Mouse (Mus musculus) limb, embryonic 14.5 days (tissue): ENCODE results near the gene Slc35g3. TPM values are rescaled to one million over a fixed set of nuclear protein-coding genes. Genes with fewer than 3 reads are reported as not detected.
A peak's percentile ranks its signal among the peaks of the same experiment; 100 is the strongest.

Experiments used
- ATAC-seq: fragments of 200-750 bp; cut with Nextera tagmentation; 2 replicates; pipeline ENCODE4 v1.8.0; 2017; ENCODE audit warnings: low read depth, moderate number of reproducible peaks, moderate TSS enrichment; ENCODE audit not compliant: low FRiP score
- DNase-seq: peaks from one replicate; pipeline ENCODE4 v3.0.0-alpha.2; 2015; ENCODE audit warnings: low spot score
- H3K27ac ChIP-seq: fragments of 300-500 bp; sonication (generic); replicated peaks from 2 replicates; pipeline ENCODE4 v1.5.1; 2014; ENCODE audit warnings: low read depth, mild to moderate bottlenecking, low read length, moderate library complexity, mixed read lengths
- H3K27me3 ChIP-seq: fragments of 300-500 bp; sonication (generic); 2 replicates; pipeline ENCODE4 v1.6.1; 2014; ENCODE audit warnings: low read length, mixed read lengths; ENCODE audit not compliant: control insufficient read depth, insufficient read depth
- H3K36me3 ChIP-seq: fragments of 300-500 bp; sonication (generic); 2 replicates; pipeline ENCODE4 v1.6.1; 2014; ENCODE audit warnings: mild to moderate bottlenecking, low read length, moderate library complexity, mixed read lengths; ENCODE audit not compliant: control insufficient read depth, insufficient read depth
- H3K4me1 ChIP-seq: fragments of 300-500 bp; sonication (generic); 2 replicates; pipeline ENCODE4 v1.6.1; 2014; ENCODE audit warnings: antibody characterized with exemption, low read length, mixed read lengths; ENCODE audit not compliant: control insufficient read depth, insufficient read depth
- H3K4me2 ChIP-seq: fragments of 300-500 bp; sonication (generic); replicated peaks from 2 replicates; pipeline ENCODE4 v1.6.1; 2014; ENCODE audit warnings: low read depth, mild to moderate bottlenecking, low read length, moderate library complexity; ENCODE audit not compliant: severe bottlenecking
- H3K4me3 ChIP-seq: fragments of 300-500 bp; sonication (generic); replicated peaks from 2 replicates; pipeline ENCODE4 v1.5.1; 2014; ENCODE audit warnings: low read length
- H3K9ac ChIP-seq: fragments of 300-500 bp; sonication (generic); 2 replicates; pipeline ENCODE4 v1.6.1; 2014; ENCODE audit warnings: mild to moderate bottlenecking, low read depth, low read length, moderate library complexity; ENCODE audit not compliant: severe bottlenecking
- H3K9me3 ChIP-seq: fragments of 300-500 bp; sonication (generic); 2 replicates; pipeline ENCODE4 v1.6.1; 2016; ENCODE audit warnings: low read length; ENCODE audit not compliant: control insufficient read depth
- POLR2A ChIP-seq: fragments of 200-500 bp; IDR thresholded peaks from 2 replicates; pipeline ENCODE4 v1.8.0; 2012; ENCODE audit warnings: inconsistent platforms, mild to moderate bottlenecking, moderate library complexity, borderline replicate concordance; ENCODE audit not compliant: insufficient read depth, insufficient read length; ENCODE audit errors: extremely low read depth
- WGBS: fragments of 180-500 bp; shearing (Covaris S2); extraction: QIAGEN DNeasy Blood & Tissue Kit; methylation state at CpG from one replicate; pipeline ENCODE4 v1.1.7; 2014; 5-methylcytosine and 5-hydroxymethylcytosine counted together
- polyA plus RNA-seq, 2 experiments: library from polyadenylated mRNA; depleted of rRNA in 1 of 2; stranded (reverse) in 1 of 2; unstranded in 1 of 2; fragments of >200 nt; fragmentation: Nextera tagmentation in 1 of 2; extraction: Ambion mirVana in 1 of 2; gene quantifications; 2 replicates each; pipeline versions ENCODE4 v1.2.1 to v1.2.3; 2012 to 2014

The Slc35g3 gene
- polyA plus RNA-seq, 2 experiments = 0.21 to 0.23 TPM

GRCm38 (mm10) chr11:69763551-69763950, 1.8 kb upstream of the Slc35g3 start:
- 73% methylated on average over 7 of the region's 7 CpGs for WGBS

GRCm38 (mm10) chr11:69760901-69761200, 917 bp downstream of the Slc35g3 start:
- Histone ChIP-seq H3K4me1 (peaks cover 31% of the 10 kb centered on the region), H3K4me3 (no peak overlapping the region), H3K36me3 (no peaks in the 10 kb centered on the region), H3K4me2 (no peak overlapping the region), H3K9ac (0 out of 2 replicates have a peak overlapping the region, but pooled peaks have one; percentile 65), H3K9me3 (no peaks in the 10 kb centered on the region), H3K27me3 (no peaks in the 10 kb centered on the region), H3K27ac (no peak overlapping the region)
- ATAC-seq (no peak), DNase-seq (no peak)
- no peak for TF ChIP-seq POLR2A
- 92% methylated on average over 7 of the region's 7 CpGs for WGBS

More at GRCm38 (mm10) chr11:69763551-69763950, 1.8 kb upstream of the Slc35g3 start:
- no peak for DNase-seq
- H3K9me3 ChIP-seq = no peaks in the 10 kb centered on the region
- no peak overlapping the region for H3K4me3 ChIP-seq
- no peaks in the 10 kb centered on the region for H3K36me3 ChIP-seq
- no peak overlapping the region for H3K4me2 ChIP-seq
- peaks cover 35% of the 10 kb centered on the region for H3K4me1 ChIP-seq
- no peaks in the 10 kb centered on the region for H3K27me3 ChIP-seq
- ATAC-seq = no peak
- TF ChIP-seq POLR2A = no peak
- no peak overlapping the region for H3K9ac ChIP-seq
- no peak overlapping the region for H3K27ac ChIP-seq

GRCm38 (mm10) chr11:69760160-69760900, 1.4 kb downstream of the Slc35g3 start:
- Histone ChIP-seq H3K9me3 (no peaks in the 10 kb centered on the region), H3K4me3 (peak overlapping the region; percentile 56), H3K9ac (peak overlapping the region; percentile 65; the same call in 1 of the 2 replicates), H3K27me3 (no peaks in the 10 kb centered on the region), H3K36me3 (no peaks in the 10 kb centered on the region), H3K4me1 (peaks cover 35% of the 10 kb centered on the region), H3K4me2 (peak overlapping the region; percentile 66), H3K27ac (peak overlapping the region; percentile 95)
- ATAC-seq (no peak), DNase-seq (no peak)
- TF ChIP-seq POLR2A = no peak
- WGBS = 86% methylated on average over 14 of the region's 14 CpGs

GRCm38 (mm10) chr11:69758971-69759721, 2.6 kb downstream of the Slc35g3 start:
- Histone ChIP-seq H3K9ac (peak overlapping the region; percentile 65), H3K9me3 (no peaks in the 10 kb centered on the region), H3K4me1 (peaks cover 34% of the 10 kb centered on the region), H3K27ac (peak overlapping the region; percentile 95), H3K4me3 (peak overlapping the region; percentile 56), H3K27me3 (no peaks in the 10 kb centered on the region), H3K4me2 (peak overlapping the region; percentile 66), H3K36me3 (no peaks in the 10 kb centered on the region)
- WGBS = under 1% methylated on average over 37 of the region's 37 CpGs
- TF ChIP-seq POLR2A = peak; percentile 63; the same call in 1 of the 2 replicates
- peak; percentile 95 for DNase-seq
- peak; percentile 89 for ATAC-seq

- TF ChIP-seq POLR2A = peak; percentile 100
- peak within 1 kb of the TSS; percentile 56 for H3K4me3 ChIP-seq
- no peaks in the 10 kb centered on the region for H3K27me3 ChIP-seq
- peak within 1 kb of the TSS; percentile 95 for H3K27ac ChIP-seq
- no peaks in the 10 kb centered on the region for H3K9me3 ChIP-seq
- peak within 1 kb of the TSS; percentile 65 for H3K9ac ChIP-seq
- WGBS = under 1% methylated on average over 33 of the region's 36 CpGs
- no peaks in the 10 kb centered on the region for H3K36me3 ChIP-seq
- H3K4me2 ChIP-seq = peak within 1 kb of the TSS; percentile 73
- H3K4me1 ChIP-seq = peaks cover 34% of the 10 kb centered on the region
- peak; percentile 97 for DNase-seq
- peak; percentile 96 for ATAC-seq
Measured at GRCm38 (mm10) chr11:69758478-69758970, 3.2 kb downstream of the Slc35g3 start, which contains the start of gene Polr2a. Gene Polr2a (minus strand): TSS chr11:69758637.
